Mouse (Mus musculus) kidney, adult 11 months (tissue): ENCODE results near the gene Rbpms2.
A peak's percentile ranks its signal among the peaks of the same experiment; 100 is the strongest.
"Not testable (repeated sequence)": the region's sequence is repeated elsewhere in the genome, so short reads cannot be mapped to it uniquely, and the experiment has no call there.

ENCODE experiments used
- DNase-seq: peaks from one replicate; pipeline ENCODE4 v3.0.0; 2022

Rbpms2 gene

GRCm38 (mm10) chr9:65661029-65661428 lies 31.6 kb downstream of the Rbpms2 start:
- DNase-seq, result peak; percentile 42

GRCm38 (mm10) chr9:65661493-65661892 lies 32.0 kb downstream of the Rbpms2 start:
- DNase-seq, result no peak

GRCm38 (mm10) chr9:65664163-65664562 lies 34.7 kb downstream of the Rbpms2 start:
- DNase-seq, result peak; percentile 53

- DNase-seq, result peak; percentile 61
Observed at GRCm38 (mm10) chr9:65666042-65666441, 36.6 kb downstream of the Rbpms2 start.

GRCm38 (mm10) chr9:65667701-65668100 lies 38.3 kb downstream of the Rbpms2 start, which contains the start of gene Oaz2:
Gene Oaz2 (plus strand): TSS chr9:65668001.
- DNase-seq, result no peak

- peak; percentile 96 for DNase-seq
Observed at GRCm38 (mm10) chr9:65671431-65671931, 42.0 kb downstream of the Rbpms2 start.

GRCm38 (mm10) chr9:65672996-65673395 lies 43.5 kb downstream of the Rbpms2 start:
- peak; percentile 63 for DNase-seq

- peak; percentile 25 for DNase-seq
Observed at GRCm38 (mm10) chr9:65675461-65676357, 46.3 kb downstream of the Rbpms2 start.

GRCm38 (mm10) chr9:65676358-65677118 lies 47.1 kb downstream of the Rbpms2 start:
- peak; percentile 95 for DNase-seq

- DNase-seq, result no peak
Observed at GRCm38 (mm10) chr9:65677119-65677462, 47.6 kb downstream of the Rbpms2 start.

- DNase-seq, result peak; percentile 52
Observed at GRCm38 (mm10) chr9:65679181-65679761, 49.8 kb downstream of the Rbpms2 start.

GRCm38 (mm10) chr9:65680938-65681633 lies 51.6 kb downstream of the Rbpms2 start:
- DNase-seq, result no peak

- no peak for DNase-seq
Observed at GRCm38 (mm10) chr9:65681634-65681940, 52.1 kb downstream of the Rbpms2 start.

- no peak for DNase-seq
Observed at GRCm38 (mm10) chr9:65682183-65682582, 52.7 kb downstream of the Rbpms2 start.

- DNase-seq, result no peak
Observed at GRCm38 (mm10) chr9:65682994-65683393, 53.5 kb downstream of the Rbpms2 start.

- DNase-seq, result no peak
Observed at GRCm38 (mm10) chr9:65684704-65685103, 55.3 kb downstream of the Rbpms2 start.

GRCm38 (mm10) chr9:65689869-65690268 lies 60.4 kb downstream of the Rbpms2 start:
- not testable (repeated sequence) for DNase-seq

- no peak for DNase-seq
Observed at GRCm38 (mm10) chr9:65692466-65692865, 63.0 kb downstream of the Rbpms2 start.

GRCm38 (mm10) chr9:65692959-65693603 lies 63.6 kb downstream of the Rbpms2 start:
- DNase-seq, result no peak

- peak; percentile 31 for DNase-seq
Observed at GRCm38 (mm10) chr9:65695646-65696045, 66.2 kb downstream of the Rbpms2 start.

- DNase-seq, result no peak
Observed at GRCm38 (mm10) chr9:65696337-65696736, 66.9 kb downstream of the Rbpms2 start.

- DNase-seq, result no peak
Observed at GRCm38 (mm10) chr9:65697356-65697755, 67.9 kb downstream of the Rbpms2 start.
